Mouse (Mus musculus): ENCODE data around the gene Chil3. TPM values are rescaled to one million over a fixed set of nuclear protein-coding genes. Genes with fewer than 3 reads are reported as not detected.
"Not testable (repeated sequence)": the region's sequence is repeated elsewhere in the genome, so short reads cannot be mapped to it uniquely, and the experiment has no call there.

Chil3 gene
- not detected in 2 replicates for polyA plus RNA-seq (2014; fragmentation: Nextera tagmentation; extraction: Ambion mirVana)

DNA sequence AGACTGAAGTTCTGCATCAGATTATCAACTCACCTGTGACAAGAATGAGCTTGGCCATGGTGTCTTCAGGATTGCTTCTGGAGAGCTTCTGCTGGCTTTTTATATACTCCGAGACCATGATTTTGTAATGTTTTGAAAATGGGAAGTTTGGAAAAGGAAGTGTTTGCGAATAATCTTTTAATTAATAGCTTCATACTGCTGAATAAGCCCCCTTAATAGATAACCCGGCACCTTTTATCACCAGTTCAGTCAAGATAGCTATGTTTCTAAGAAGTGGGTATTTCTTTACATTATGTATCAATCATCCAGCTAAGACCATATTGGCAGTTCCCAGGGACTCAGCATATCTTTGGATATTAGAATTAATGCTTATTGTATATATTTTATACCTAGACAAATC lies at the start of gene Chil3:
Gene Chil3 (minus strand): TSS at position 101 of the 400 bp plus-strand sequence.
- no peak for DNase-seq (ENCODE audit: low spot score)
- H3K36me3 ChIP-seq (ENCODE audit: control insufficient read depth, insufficient read depth, low read length) = no peaks in the 10 kb centered on the region
- WGBS = 71% methylated on average over 3 of the region's 3 CpGs

DNA sequence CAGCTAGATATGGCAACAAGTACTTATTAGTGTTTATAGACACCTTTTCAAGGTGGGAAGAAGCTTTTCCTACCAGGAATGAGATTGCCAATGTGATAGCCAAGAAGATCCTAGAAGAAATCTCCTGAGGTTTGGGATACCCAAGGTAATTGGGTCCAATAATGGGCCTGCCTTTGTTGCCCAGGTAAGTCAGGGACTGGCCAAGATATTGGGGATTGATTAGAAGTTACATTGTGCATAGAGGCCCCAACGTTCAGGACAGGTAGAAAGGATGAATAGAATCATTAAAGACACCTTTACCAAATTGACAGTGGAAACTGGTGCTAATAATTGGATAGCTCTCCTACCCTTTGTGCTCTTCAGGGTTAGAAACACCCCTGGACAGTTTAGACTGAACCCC lies 30.7 kb upstream of the Chil3 start:
- not testable (repeated sequence) for H3K9me3 ChIP-seq (ENCODE audit: control insufficient read depth, low read length); H3K4me2 ChIP-seq (ENCODE audit: low read length); ATAC-seq (replicated peaks; ENCODE audit: low FRiP score, low TSS enrichment, low read depth); DNase-seq (ENCODE audit: low spot score); H3K9ac ChIP-seq (ENCODE audit: low read length); H3K27ac ChIP-seq (ENCODE audit: low read depth); H3K4me3 ChIP-seq (ENCODE audit: low read depth, low read length); H3K4me1 ChIP-seq (replicated peaks; ENCODE audit: control insufficient read depth, insufficient read depth, low read length); H3K36me3 ChIP-seq (ENCODE audit: control insufficient read depth, insufficient read depth, low read length); H3K27me3 ChIP-seq (replicated peaks; ENCODE audit: control insufficient read depth, insufficient read depth, low read length)
- 58% methylated on average over 1 of the region's 1 CpGs for WGBS

More for the DNA sequence above, at the start of gene Chil3:
- Histone ChIP-seq H3K4me2 (ENCODE audit: low read length) (no peak within 1 kb of the TSS), H3K4me1 (replicated peaks; ENCODE audit: control insufficient read depth, insufficient read depth, low read length) (no peaks in the 10 kb centered on the region), H3K9me3 (ENCODE audit: control insufficient read depth, low read length) (peaks cover 3% of the 10 kb centered on the region; the same call in 1 of the 2 replicates), H3K27me3 (replicated peaks; ENCODE audit: control insufficient read depth, insufficient read depth, low read length) (no peaks in the 10 kb centered on the region), H3K27ac (ENCODE audit: low read depth) (no peak within 1 kb of the TSS), H3K4me3 (ENCODE audit: low read depth, low read length) (no peak within 1 kb of the TSS), H3K9ac (ENCODE audit: low read length) (no peak within 1 kb of the TSS)
- ATAC-seq (replicated peaks; ENCODE audit: low FRiP score, low TSS enrichment, low read depth) = no peak

DNA sequence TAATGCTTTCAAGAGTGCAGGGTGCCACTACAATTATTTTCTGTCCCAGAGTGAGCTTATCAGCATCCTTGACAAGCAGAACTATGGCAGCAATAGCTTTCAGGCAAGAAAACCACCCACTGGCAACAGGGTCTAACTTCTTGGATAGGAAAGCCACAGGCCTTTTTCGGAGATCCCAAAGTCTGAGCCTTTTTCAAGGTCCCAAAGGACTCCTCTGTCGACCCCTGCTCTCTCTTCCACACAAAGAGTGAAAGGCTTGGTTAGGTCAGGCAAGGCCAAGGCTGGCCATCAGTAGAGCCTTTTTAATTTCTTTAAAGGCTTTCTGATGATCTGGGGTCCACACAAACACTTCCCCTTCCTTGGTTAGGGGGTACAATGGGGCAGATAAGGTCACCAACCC lies 29.9 kb upstream of the Chil3 start:
- not testable (repeated sequence) for H3K9ac ChIP-seq (ENCODE audit: low read length); H3K4me1 ChIP-seq (replicated peaks; ENCODE audit: control insufficient read depth, insufficient read depth, low read length); H3K36me3 ChIP-seq (ENCODE audit: control insufficient read depth, insufficient read depth, low read length); DNase-seq (ENCODE audit: low spot score); H3K4me3 ChIP-seq (ENCODE audit: low read depth, low read length); ATAC-seq (replicated peaks; ENCODE audit: low FRiP score, low TSS enrichment, low read depth); H3K27ac ChIP-seq (ENCODE audit: low read depth); H3K4me2 ChIP-seq (ENCODE audit: low read length); H3K9me3 ChIP-seq (ENCODE audit: control insufficient read depth, low read length); H3K27me3 ChIP-seq (replicated peaks; ENCODE audit: control insufficient read depth, insufficient read depth, low read length)
- 67% methylated on average over 2 of the region's 2 CpGs for WGBS

DNA sequence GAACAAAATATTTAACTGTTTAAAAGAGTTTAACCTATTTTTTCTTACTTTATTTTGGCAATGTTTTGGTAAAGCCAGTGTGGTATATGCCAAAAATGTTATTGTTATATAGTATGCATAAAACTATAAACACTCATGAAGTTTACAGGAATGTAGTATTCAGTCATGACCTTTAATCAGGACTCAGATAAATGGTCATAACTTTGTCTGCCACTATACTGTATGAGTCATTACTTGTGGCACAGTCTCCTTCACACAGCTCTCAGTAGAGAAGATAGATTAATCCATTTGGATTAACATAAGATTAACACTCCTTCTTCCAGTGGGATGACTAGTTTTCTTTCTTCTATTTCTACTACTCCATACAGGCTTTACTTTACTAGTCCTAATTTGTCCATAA lies 28.9 kb upstream of the Chil3 start:
- H3K9ac ChIP-seq (ENCODE audit: low read length) = no peak overlapping the region
- no peak overlapping the region for H3K4me2 ChIP-seq (ENCODE audit: low read length)
- no peaks in the 10 kb centered on the region for H3K27me3 ChIP-seq (replicated peaks; ENCODE audit: control insufficient read depth, insufficient read depth, low read length)
- no peaks in the 10 kb centered on the region for H3K9me3 ChIP-seq (ENCODE audit: control insufficient read depth, low read length)
- H3K4me1 ChIP-seq (replicated peaks; ENCODE audit: control insufficient read depth, insufficient read depth, low read length) = no peaks in the 10 kb centered on the region
- DNase-seq (ENCODE audit: low spot score) = no peak
- ATAC-seq (replicated peaks; ENCODE audit: low FRiP score, low TSS enrichment, low read depth) = no peak
- H3K27ac ChIP-seq (ENCODE audit: low read depth) = no peak overlapping the region
- no peak overlapping the region for H3K4me3 ChIP-seq (ENCODE audit: low read depth, low read length)
- no peaks in the 10 kb centered on the region for H3K36me3 ChIP-seq (ENCODE audit: control insufficient read depth, insufficient read depth, low read length)

DNA sequence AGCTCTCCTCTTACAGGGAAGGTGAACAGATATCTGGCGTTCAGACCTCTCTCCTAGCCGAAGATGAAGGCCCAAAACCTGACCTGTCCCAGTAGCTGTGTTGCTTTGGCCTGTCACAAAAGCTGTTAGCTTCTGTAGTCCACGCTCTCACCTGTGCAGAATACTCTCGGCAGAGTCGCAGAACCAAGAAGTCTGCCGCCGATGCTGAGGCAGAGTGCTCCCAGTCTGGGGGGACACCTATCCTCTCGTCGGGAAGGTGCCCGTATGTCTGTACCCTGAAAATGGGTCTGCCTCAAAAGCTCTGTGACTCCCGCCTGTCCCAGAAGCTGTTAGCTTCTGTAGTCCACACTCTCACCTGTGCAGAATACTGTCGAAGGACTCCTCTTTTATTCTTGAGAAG lies 28.1 kb upstream of the Chil3 start:
- H3K9ac ChIP-seq (ENCODE audit: low read length) = no peak overlapping the region
- H3K27ac ChIP-seq (ENCODE audit: low read depth) = no peak overlapping the region
- WGBS = 94% methylated on average over 12 of the region's 12 CpGs
- H3K27me3 ChIP-seq (replicated peaks; ENCODE audit: control insufficient read depth, insufficient read depth, low read length) = no peaks in the 10 kb centered on the region
- no peak for DNase-seq (ENCODE audit: low spot score)
- H3K9me3 ChIP-seq (ENCODE audit: control insufficient read depth, low read length) = no peaks in the 10 kb centered on the region
- no peaks in the 10 kb centered on the region for H3K36me3 ChIP-seq (ENCODE audit: control insufficient read depth, insufficient read depth, low read length)
- no peak overlapping the region for H3K4me2 ChIP-seq (ENCODE audit: low read length)
- H3K4me1 ChIP-seq (replicated peaks; ENCODE audit: control insufficient read depth, insufficient read depth, low read length) = no peaks in the 10 kb centered on the region
- no peak overlapping the region for H3K4me3 ChIP-seq (ENCODE audit: low read depth, low read length)
- no peak for ATAC-seq (replicated peaks; ENCODE audit: low FRiP score, low TSS enrichment, low read depth)

DNA sequence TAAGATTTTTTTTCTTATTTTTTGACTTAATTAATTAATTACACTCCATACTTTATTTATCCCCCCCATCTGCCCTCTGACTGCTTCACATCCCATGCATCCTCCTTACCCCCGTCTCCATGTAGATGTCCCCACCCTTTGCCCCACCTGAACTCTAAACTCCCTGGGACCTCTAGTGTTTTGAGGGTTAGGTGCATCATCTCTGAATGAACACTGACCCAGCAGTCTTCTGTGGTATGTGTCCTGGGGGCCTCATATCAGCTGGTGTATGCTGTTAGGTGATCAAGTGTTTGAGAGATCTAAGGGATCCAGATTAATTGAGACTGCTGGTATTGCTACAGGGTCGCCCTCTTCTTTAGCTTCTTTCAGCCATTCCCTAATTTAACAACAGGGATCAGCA lies 20.6 kb upstream of the Chil3 start:
- H3K4me2 ChIP-seq (ENCODE audit: low read length) = no peak overlapping the region
- WGBS = 75% methylated on average over 2 of the region's 2 CpGs
- no peak overlapping the region for H3K4me3 ChIP-seq (ENCODE audit: low read depth, low read length)
- no peaks in the 10 kb centered on the region for H3K27me3 ChIP-seq (replicated peaks; ENCODE audit: control insufficient read depth, insufficient read depth, low read length)
- no peaks in the 10 kb centered on the region for H3K4me1 ChIP-seq (replicated peaks; ENCODE audit: control insufficient read depth, insufficient read depth, low read length)
- H3K36me3 ChIP-seq (ENCODE audit: control insufficient read depth, insufficient read depth, low read length) = no peaks in the 10 kb centered on the region
- no peak for DNase-seq (ENCODE audit: low spot score)
- H3K9ac ChIP-seq (ENCODE audit: low read length) = no peak overlapping the region
- peaks cover 11% of the 10 kb centered on the region; the same call in 1 of the 2 replicates for H3K9me3 ChIP-seq (ENCODE audit: control insufficient read depth, low read length)
- no peak overlapping the region for H3K27ac ChIP-seq (ENCODE audit: low read depth)
- ATAC-seq (replicated peaks; ENCODE audit: low FRiP score, low TSS enrichment, low read depth) = 0 out of 2 replicates have a peak, but pooled peaks have one; percentile 43

DNA sequence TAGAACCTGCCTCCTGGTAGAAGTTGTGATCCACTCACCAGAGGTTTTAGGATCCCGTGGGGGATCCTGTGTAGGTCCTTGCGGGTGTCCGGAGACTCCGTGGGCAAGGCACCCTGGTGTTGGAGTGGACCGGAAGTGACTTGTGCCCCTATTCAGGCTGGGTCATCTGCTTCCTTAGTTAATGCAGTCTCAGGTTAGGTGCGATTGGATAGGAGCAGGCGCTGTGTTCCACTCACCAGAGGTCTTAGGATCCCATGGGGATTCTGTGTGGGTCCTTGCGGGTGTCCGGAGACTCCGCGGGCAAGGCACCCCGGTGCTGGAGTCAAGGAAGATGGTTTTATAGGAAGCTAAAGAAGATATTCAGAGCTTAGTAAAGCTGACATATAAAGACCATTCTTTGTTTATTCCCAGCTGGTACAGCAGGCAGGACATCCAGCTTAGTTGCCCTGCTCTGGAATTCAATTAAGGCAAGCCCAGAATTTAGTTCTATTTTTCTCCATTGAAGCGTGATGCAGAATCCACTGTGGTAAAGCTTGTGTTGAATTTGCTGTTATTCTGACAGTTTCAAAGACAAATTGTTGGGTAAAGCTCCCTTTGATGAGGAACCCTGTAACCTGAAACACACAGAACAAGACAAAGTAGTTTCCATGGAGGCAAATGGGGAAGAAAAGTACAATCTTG lies 10.3 kb upstream of the Chil3 start:
- H3K4me1 ChIP-seq (replicated peaks; ENCODE audit: control insufficient read depth, insufficient read depth, low read length) = no peaks in the 10 kb centered on the region
- no peaks in the 10 kb centered on the region for H3K36me3 ChIP-seq (ENCODE audit: control insufficient read depth, insufficient read depth, low read length)
- no peak overlapping the region for H3K4me3 ChIP-seq (ENCODE audit: low read depth, low read length)
- peaks cover 14% of the 10 kb centered on the region for H3K9me3 ChIP-seq (ENCODE audit: control insufficient read depth, low read length)
- H3K27ac ChIP-seq (ENCODE audit: low read depth) = no peak overlapping the region
- no peak for DNase-seq (ENCODE audit: low spot score)
- 88% methylated on average over 13 of the region's 13 CpGs for WGBS
- no peak overlapping the region for H3K9ac ChIP-seq (ENCODE audit: low read length)
- ATAC-seq (replicated peaks; ENCODE audit: low FRiP score, low TSS enrichment, low read depth) = no peak
- H3K4me2 ChIP-seq (ENCODE audit: low read length) = no peak overlapping the region
- no peaks in the 10 kb centered on the region for H3K27me3 ChIP-seq (replicated peaks; ENCODE audit: control insufficient read depth, insufficient read depth, low read length)

DNA sequence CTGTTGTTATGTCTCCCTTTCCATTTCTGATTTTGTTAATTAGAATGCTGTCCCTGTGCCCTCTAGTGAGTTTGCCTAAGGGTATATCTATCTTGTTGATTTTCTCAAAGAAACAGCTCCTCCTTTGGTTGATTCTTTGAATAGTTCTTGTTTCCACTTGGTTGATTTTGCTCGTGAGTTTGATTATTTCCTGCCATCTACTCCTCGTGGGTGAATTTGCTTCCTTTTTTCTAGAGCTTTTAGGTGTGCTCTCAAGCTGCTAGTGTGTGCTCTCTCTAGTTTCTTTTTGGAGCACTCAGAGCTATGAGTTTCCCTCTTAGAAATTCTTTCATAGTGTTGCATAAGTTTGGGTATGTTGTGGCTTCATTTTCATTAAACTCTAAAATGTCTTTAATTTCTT lies 7.6 kb upstream of the Chil3 start:
- H3K9me3 ChIP-seq (ENCODE audit: control insufficient read depth, low read length); H3K4me2 ChIP-seq (ENCODE audit: low read length); H3K4me3 ChIP-seq (ENCODE audit: low read depth, low read length); DNase-seq (ENCODE audit: low spot score); H3K4me1 ChIP-seq (replicated peaks; ENCODE audit: control insufficient read depth, insufficient read depth, low read length); H3K27me3 ChIP-seq (replicated peaks; ENCODE audit: control insufficient read depth, insufficient read depth, low read length); H3K36me3 ChIP-seq (ENCODE audit: control insufficient read depth, insufficient read depth, low read length); H3K9ac ChIP-seq (ENCODE audit: low read length); ATAC-seq (replicated peaks; ENCODE audit: low FRiP score, low TSS enrichment, low read depth); H3K27ac ChIP-seq (ENCODE audit: low read depth): not testable (repeated sequence)
- 64% methylated on average over 2 of the region's 2 CpGs for WGBS

DNA sequence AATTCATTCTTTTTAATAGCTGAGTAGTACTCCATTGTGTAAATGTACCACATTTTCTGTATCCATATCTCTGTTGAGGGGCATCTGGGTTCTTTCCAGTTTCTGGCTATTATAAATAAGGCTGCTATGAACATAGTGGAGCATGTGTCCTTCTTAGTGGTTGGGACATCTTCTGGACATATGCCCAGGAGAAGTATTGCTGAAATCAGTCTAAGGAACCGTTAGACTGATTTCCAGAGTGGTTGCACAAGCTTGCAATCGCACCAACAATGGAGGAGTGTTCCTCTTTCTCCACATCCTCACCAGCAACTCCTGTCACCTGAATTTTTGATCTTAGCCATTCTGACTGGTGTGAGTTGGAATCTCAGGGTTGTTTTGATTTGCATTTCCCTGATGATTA lies 5.1 kb upstream of the Chil3 start:
- H3K27ac ChIP-seq (ENCODE audit: low read depth); H3K27me3 ChIP-seq (replicated peaks; ENCODE audit: control insufficient read depth, insufficient read depth, low read length); DNase-seq (ENCODE audit: low spot score); ATAC-seq (replicated peaks; ENCODE audit: low FRiP score, low TSS enrichment, low read depth); H3K4me2 ChIP-seq (ENCODE audit: low read length); H3K4me1 ChIP-seq (replicated peaks; ENCODE audit: control insufficient read depth, insufficient read depth, low read length); H3K9ac ChIP-seq (ENCODE audit: low read length); H3K36me3 ChIP-seq (ENCODE audit: control insufficient read depth, insufficient read depth, low read length); H3K9me3 ChIP-seq (ENCODE audit: control insufficient read depth, low read length); H3K4me3 ChIP-seq (ENCODE audit: low read depth, low read length): not testable (repeated sequence)
- WGBS = 61% methylated on average over 2 of the region's 2 CpGs
